Mouse (Mus musculus) urinary bladder, postnatal 14 days (tissue): ENCODE measurements around the gene Morn2.
"Not testable (repeated sequence)": the region's sequence is repeated elsewhere in the genome, so short reads cannot be mapped to it uniquely, and the experiment has no call there.

Source experiments
- DNase-seq: peaks from one replicate; pipeline ENCODE4 v3.0.0; 2021; ENCODE audit warnings: low spot score

The Morn2 gene

DNA sequence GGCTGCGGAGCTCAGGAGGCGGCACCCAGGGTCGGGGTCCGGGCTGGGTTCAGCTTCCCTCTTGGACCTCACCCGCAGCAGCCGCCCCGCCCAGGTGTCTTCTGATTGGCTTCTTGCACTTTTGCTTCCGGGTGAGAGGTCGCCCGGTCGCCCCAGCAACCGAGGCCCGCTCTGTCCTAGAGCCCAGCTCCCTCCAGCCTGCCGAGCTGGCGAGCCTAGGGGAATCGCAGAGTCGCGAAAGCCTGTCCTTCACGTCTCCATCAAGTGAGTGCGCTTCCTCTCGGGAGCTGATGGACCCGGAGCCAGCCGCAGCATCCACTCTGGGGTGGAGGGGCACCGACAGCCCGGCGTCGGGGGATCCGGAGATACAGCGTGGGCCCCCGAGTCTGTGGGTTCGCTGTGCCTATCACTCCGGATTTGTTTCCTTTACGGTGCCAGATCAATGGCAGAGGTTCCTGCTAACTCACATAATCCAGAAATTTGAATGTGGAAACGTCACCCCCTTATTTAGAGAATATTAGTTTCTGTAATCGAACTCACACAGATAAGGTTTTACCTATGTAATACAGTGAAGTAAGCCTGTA lies at the start of gene Morn2, which contains the start of gene Dhx57:
Morn2 (plus strand) TSS at position 130 of the 584 bp plus-strand sequence.
Dhx57 (minus strand) TSS at position 403 of the 584 bp plus-strand sequence.
- DNase-seq = peak; percentile 98

GRCm38 (mm10) chr17:80241594-80241993 lies 48.4 kb upstream of the Morn2 start:
- DNase-seq = no peak

- DNase-seq = no peak
Observed at GRCm38 (mm10) chr17:80243116-80243515, 46.9 kb upstream of the Morn2 start.

- DNase-seq = no peak
Observed at GRCm38 (mm10) chr17:80252757-80253525, 37.1 kb upstream of the Morn2 start.

GRCm38 (mm10) chr17:80254421-80254820 lies 35.6 kb upstream of the Morn2 start:
- DNase-seq = no peak

DNA sequence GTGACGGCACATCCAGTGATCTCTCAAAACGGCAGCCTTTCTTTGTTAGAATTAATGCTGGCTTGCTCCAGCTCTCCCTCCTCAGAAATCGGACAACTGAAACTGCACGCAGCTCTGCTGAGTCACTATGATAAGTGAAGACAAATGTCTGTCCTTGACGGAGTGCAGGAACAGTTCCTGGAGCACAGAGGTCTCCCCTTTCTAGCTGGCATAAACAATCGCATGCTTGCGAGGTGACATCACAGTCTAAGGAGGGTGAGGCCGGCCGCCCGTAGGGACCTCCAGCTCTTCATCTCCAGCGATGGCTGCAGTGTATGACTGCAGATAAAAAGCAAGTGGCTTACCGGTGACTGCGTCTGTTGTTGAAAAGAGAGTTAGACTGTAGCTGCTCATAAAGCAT lies 34.8 kb upstream of the Morn2 start:
- DNase-seq = peak; percentile 76

DNA sequence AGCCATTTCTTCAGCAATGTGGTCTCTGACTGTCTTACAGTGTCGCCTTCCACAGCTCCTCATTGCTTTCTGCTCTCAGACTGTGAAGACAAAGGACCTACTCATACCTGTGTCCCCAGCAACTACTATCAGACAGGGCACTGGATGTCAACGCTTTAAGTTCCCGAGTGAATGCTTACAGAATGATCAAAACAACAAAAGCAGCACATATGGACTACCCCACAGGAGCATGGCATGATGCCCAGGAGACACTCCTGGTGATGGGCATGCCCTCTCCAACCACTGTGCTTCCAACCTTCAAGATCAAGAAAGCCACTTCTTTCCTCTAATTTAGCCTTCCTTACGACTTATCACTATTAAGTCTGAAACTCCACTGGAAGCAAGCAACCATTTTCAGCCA lies 22.9 kb upstream of the Morn2 start:
- DNase-seq = no peak

GRCm38 (mm10) chr17:80268151-80268550 lies 21.9 kb upstream of the Morn2 start:
- DNase-seq = no peak

DNA sequence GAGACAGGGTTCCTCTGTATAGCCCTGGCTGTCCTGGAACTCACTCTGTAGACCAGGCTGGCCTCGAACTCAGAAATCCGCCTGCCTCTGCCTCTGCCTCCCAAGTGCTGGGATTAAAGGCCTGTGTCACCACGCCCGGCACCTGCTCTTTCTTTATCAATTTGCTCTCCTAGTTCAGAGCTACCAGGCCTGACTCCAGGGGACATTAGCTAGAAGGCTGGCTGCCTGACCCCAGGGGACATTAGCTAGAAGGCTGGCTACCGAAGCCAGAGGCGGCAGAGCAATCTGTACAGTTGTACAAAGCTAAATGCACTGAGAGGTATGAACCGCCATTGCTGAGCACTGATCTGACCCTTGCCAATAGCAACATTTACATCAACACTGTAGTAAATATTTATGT lies 19.4 kb upstream of the Morn2 start:
- DNase-seq = not testable (repeated sequence)

DNA sequence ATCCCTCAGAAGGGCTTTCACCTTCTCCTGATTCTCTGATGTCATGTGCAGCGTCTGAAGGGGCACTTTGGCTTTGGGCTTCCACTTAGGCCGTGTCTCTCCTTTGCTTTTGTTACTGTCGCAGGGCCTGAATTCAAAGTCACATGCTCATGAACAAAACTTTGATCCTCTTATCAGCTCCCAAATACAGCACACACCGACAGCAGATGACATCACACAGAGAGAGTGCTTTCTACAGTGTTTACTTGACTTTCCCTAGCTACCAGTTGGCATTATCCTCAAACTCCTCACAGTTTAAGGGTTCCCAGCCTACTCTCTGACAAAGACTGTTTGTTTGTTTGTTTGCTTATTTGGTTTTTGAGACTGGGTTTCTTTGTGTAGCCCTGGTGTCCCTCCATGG lies 11.7 kb upstream of the Morn2 start:
- DNase-seq = no peak

DNA sequence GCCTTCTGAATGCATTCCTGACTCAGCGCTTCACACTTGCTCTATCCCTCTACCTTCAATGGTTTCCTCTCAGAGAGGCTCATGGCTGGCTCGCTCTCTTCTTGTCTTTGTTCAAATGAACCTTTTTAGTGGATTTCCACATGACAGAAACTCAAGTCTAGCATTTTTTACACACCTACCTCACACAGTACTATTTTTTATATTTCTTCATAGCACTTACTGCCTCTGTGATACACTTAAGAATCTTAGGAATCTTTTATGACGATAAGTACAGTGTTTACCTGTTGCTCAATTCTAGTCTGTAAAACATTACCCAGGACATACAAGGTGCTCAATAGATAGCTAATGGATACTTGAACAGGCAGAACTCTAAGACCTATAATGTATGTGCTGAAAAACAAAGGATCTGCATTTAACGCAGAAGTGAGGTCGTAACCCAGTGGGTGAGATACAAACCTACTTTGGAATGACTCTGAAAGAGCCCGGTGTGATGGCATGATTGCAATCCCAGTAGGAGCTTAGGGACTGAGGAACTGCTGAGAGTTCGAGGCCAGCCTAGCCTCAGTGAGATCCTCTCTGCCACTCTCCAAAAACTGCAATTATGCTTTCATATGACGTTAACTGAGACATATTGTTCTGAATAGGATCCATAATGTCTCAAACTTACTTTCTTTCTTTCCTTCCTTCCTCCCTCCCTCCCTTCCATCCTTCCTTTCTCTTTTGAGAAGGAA lies 10.5 kb upstream of the Morn2 start:
- no peak for DNase-seq

- no peak for DNase-seq
Observed at GRCm38 (mm10) chr17:80284446-80284845, 5.6 kb upstream of the Morn2 start.

GRCm38 (mm10) chr17:80288012-80288411 lies 2.0 kb upstream of the Morn2 start:
- no peak for DNase-seq

DNA sequence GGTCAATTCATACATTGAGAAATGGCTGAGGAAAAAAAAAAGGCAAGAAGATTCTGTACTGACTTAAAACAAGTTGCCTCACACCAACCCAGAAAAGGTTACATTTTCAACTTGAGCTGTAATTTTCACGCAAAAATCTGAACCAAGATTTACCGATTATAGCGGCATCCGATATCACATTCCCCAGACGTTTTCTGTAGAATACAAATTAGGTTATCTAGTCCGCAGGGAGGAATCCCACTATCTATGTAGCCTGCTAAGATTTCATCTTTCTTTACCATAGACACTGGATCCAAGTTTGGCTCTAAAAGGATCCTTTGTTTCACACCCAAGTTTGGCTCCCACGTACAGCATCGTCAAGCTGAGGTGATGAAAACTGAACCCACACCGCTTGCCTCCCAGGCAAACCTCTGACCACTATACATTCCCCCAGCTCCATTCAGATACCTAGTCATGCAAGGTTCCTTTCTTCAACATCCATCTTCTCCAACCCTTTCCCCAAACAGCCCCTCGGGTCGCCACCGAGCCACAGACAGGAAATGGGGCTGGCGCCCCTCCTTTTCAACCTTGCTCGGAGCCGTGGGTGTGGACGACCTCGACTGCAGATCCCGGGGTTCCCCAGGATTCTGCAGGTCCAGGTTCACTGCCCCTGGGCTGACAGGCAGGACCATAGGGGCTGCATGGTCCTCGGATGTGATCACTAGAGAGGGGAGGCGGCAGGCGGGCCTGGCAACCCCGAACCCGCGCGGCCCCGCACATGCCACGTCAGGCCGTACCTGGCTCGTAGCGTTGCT lies 526 bp upstream of the Morn2 start:
- no peak for DNase-seq

- peak; percentile 49 for DNase-seq
Observed at GRCm38 (mm10) chr17:80291148-80291547, 1.1 kb downstream of the Morn2 start.

GRCm38 (mm10) chr17:80295258-80295657 lies 5.3 kb downstream of the Morn2 start:
- DNase-seq = no peak

GRCm38 (mm10) chr17:80298844-80299243 lies 8.8 kb downstream of the Morn2 start:
- DNase-seq = no peak

GRCm38 (mm10) chr17:80307251-80307650 lies 17.2 kb downstream of the Morn2 start, which contains the start of gene Arhgef33:
Gene Arhgef33 (plus strand): TSS chr17:80307407.
- DNase-seq = no peak

- no peak for DNase-seq
Observed at GRCm38 (mm10) chr17:80311761-80312160, 21.8 kb downstream of the Morn2 start.

- no peak for DNase-seq
Observed at GRCm38 (mm10) chr17:80312405-80312804, 22.4 kb downstream of the Morn2 start.

DNA sequence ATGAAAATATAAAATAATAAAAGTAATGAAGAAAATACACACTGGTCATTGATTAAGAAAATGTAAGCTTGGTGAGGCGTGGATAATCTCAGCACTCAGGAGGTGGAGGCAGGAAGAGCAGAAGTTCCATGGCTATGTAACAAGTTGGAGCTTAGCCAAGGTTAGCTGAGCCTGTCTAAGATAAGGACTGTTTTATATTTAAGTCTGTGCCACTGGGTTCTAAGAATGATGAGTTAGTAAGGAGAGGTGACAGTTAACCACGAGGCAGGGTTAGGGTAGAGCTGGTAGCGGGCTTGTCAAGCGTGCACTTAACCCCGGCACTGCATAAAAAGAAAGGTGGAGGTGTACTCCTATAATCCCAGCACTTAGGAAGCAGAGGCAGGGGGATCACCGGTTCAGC lies 32.2 kb downstream of the Morn2 start:
- no peak for DNase-seq

GRCm38 (mm10) chr17:80323015-80323414 lies 33.0 kb downstream of the Morn2 start:
- no peak for DNase-seq
